Mouse (Mus musculus) hindbrain, postnatal 0 days (tissue): ENCODE results near the gene Gm13696. TPM values are rescaled to one million over a fixed set of nuclear protein-coding genes. Genes with fewer than 3 reads are reported as not detected.
"Not testable (repeated sequence)": the region's sequence is repeated elsewhere in the genome, so short reads cannot be mapped to it uniquely, and the experiment has no call there.

Experiments
- ATAC-seq: fragments of 200-750 bp; cut with Nextera tagmentation; 2 replicates; pipeline ENCODE4 v1.8.0; 2017; ENCODE audit warnings: mild to moderate bottlenecking, moderate TSS enrichment, moderate library complexity
- DNase-seq: peaks from one replicate; pipeline ENCODE4 v3.0.0-alpha.2; 2015; ENCODE audit warnings: low spot score
- H3K27ac ChIP-seq: fragments of 300-500 bp; sonication (generic); 2 replicates; pipeline ENCODE4 v1.5.1; 2014; ENCODE audit warnings: mild to moderate bottlenecking
- H3K27me3 ChIP-seq: fragments of 300-500 bp; sonication (generic); 2 replicates; pipeline ENCODE4 v1.6.1; 2014; ENCODE audit warnings: low read length, mixed read lengths; ENCODE audit not compliant: insufficient read depth
- H3K36me3 ChIP-seq: fragments of 300-500 bp; sonication (generic); 2 replicates; pipeline ENCODE4 v1.6.1; 2014; ENCODE audit warnings: low read length, mixed read lengths; ENCODE audit not compliant: insufficient read depth
- H3K4me1 ChIP-seq: fragments of 300-500 bp; sonication (generic); 2 replicates; pipeline ENCODE4 v1.6.1; 2014; ENCODE audit warnings: antibody characterized with exemption, low read length, mixed read lengths; ENCODE audit not compliant: insufficient read depth
- H3K4me2 ChIP-seq: fragments of 300-500 bp; sonication (generic); 2 replicates; pipeline ENCODE4 v1.6.1; 2014; ENCODE audit warnings: low read depth, mild to moderate bottlenecking, low read length, moderate library complexity, mixed read lengths
- H3K4me3 ChIP-seq: fragments of 300-500 bp; sonication (generic); 2 replicates; pipeline ENCODE4 v1.5.1; 2014; ENCODE audit warnings: low read length
- H3K9ac ChIP-seq: fragments of 300-500 bp; sonication (generic); replicated peaks from 2 replicates; pipeline ENCODE4 v1.6.1; 2014; ENCODE audit warnings: mild to moderate bottlenecking, low read length, moderate library complexity, mixed read lengths
- H3K9me3 ChIP-seq: fragments of 300-500 bp; sonication (generic); 2 replicates; pipeline ENCODE4 v1.6.1; 2016; ENCODE audit warnings: low read length, mixed read lengths
- CTCF ChIP-seq: IDR thresholded peaks from 2 replicates; pipeline ENCODE4 v1.5.1; 2016; ENCODE audit warnings: antibody characterized with exemption, control low read depth, low read depth
- WGBS: fragments of 180-500 bp; shearing (Covaris S2); extraction: QIAGEN DNeasy Blood & Tissue Kit; methylation state at CpG from one replicate; pipeline ENCODE4 v1.1.7; 2014; 5-methylcytosine and 5-hydroxymethylcytosine counted together
- polyA plus RNA-seq: library from polyadenylated mRNA; unstranded; fragments of >200 nt; fragmentation: Nextera tagmentation; extraction: Ambion mirVana; gene quantifications from 2 replicates; pipeline ENCODE4 v1.2.1, GENCODE M21; 2015
- total RNA-seq: library from RNA; depleted of rRNA; stranded (reverse); fragments of >200 nt; gene quantifications from 2 replicates; pipeline ENCODE4 v1.2.3, GENCODE M21; 2014

Gene Gm13696
- total and polyA plus RNA-seq, 2 experiments from 2014 or later, result not detected

- not testable (repeated sequence) for DNase-seq, H3K9ac ChIP-seq, ATAC-seq, H3K4me2 ChIP-seq, H3K4me1 ChIP-seq, H3K9me3 ChIP-seq, H3K27ac ChIP-seq, H3K4me3 ChIP-seq, H3K27me3 ChIP-seq, H3K36me3 ChIP-seq
- no CpG with 5 or more reads among the region's 6 CpGs for WGBS
Observed at GRCm38 (mm10) chr2:83984443-83984842, 11.5 kb downstream of the Gm13696 start, which contains the start of gene Gm13697. Gene Gm13697, plus strand, starts transcription at chr2:83984743.

GRCm38 (mm10) chr2:83990253-83990652 lies 17.3 kb downstream of the Gm13696 start, which contains the start of gene Gm13691:
Gene Gm13691, plus strand, starts transcription at chr2:83990553.
- H3K36me3 ChIP-seq, H3K27me3 ChIP-seq, H3K27ac ChIP-seq, H3K4me1 ChIP-seq, H3K4me3 ChIP-seq, H3K9ac ChIP-seq, H3K4me2 ChIP-seq, H3K9me3 ChIP-seq, DNase-seq, ATAC-seq: not testable (repeated sequence)
- WGBS, result no CpG with 5 or more reads among the region's 6 CpGs

GRCm38 (mm10) chr2:83993639-83994255 lies 20.8 kb downstream of the Gm13696 start:
- H3K4me3 ChIP-seq, DNase-seq, H3K4me2 ChIP-seq, H3K9me3 ChIP-seq, H3K36me3 ChIP-seq, H3K27me3 ChIP-seq, H3K4me1 ChIP-seq, H3K27ac ChIP-seq, H3K9ac ChIP-seq, ATAC-seq: not testable (repeated sequence)
- 66% methylated on average over 7 of the region's 9 CpGs for WGBS

GRCm38 (mm10) chr2:83994526-83994925 lies 21.6 kb downstream of the Gm13696 start:
- not testable (repeated sequence) for H3K4me2 ChIP-seq, H3K9ac ChIP-seq, H3K4me3 ChIP-seq, DNase-seq, H3K36me3 ChIP-seq, H3K27ac ChIP-seq, H3K27me3 ChIP-seq, H3K9me3 ChIP-seq, ATAC-seq, H3K4me1 ChIP-seq
- no CpG with 5 or more reads among the region's 3 CpGs for WGBS

GRCm38 (mm10) chr2:84008913-84009312 lies 36.0 kb downstream of the Gm13696 start:
- 41% methylated on average over 1 of the region's 1 CpGs for WGBS
- Histone ChIP-seq H3K36me3 (no peaks in the 10 kb centered on the region), H3K9ac (no peak overlapping the region), H3K4me3 (no peak overlapping the region), H3K4me1 (no peaks in the 10 kb centered on the region), H3K4me2 (no peak overlapping the region), H3K27ac (no peak overlapping the region), H3K27me3 (no peaks in the 10 kb centered on the region), H3K9me3 (no peaks in the 10 kb centered on the region)
- TF ChIP-seq CTCF, result no peak
- DNase-seq (peak; percentile 47), ATAC-seq (no peak)

GRCm38 (mm10) chr2:84009818-84010217 lies 36.9 kb downstream of the Gm13696 start:
- Histone ChIP-seq H3K9me3 (no peaks in the 10 kb centered on the region), H3K4me2 (no peak overlapping the region), H3K9ac (no peak overlapping the region), H3K27ac (no peak overlapping the region), H3K4me1 (no peaks in the 10 kb centered on the region), H3K36me3 (no peaks in the 10 kb centered on the region), H3K4me3 (no peak overlapping the region), H3K27me3 (no peaks in the 10 kb centered on the region)
- no peak for TF ChIP-seq CTCF
- DNase-seq (no peak), ATAC-seq (no peak)
- 75% methylated on average over 3 of the region's 3 CpGs for WGBS

- 78% methylated on average over 6 of the region's 6 CpGs for WGBS
- no peak for TF ChIP-seq CTCF
- DNase-seq, result no peak
- no peak for ATAC-seq
- Histone ChIP-seq H3K4me1 (no peaks in the 10 kb centered on the region; the same call in 1 of the 2 replicates), H3K9me3 (no peaks in the 10 kb centered on the region), H3K4me3 (no peak overlapping the region), H3K36me3 (no peaks in the 10 kb centered on the region), H3K27me3 (no peaks in the 10 kb centered on the region), H3K27ac (no peak overlapping the region), H3K9ac (no peak overlapping the region), H3K4me2 (no peak overlapping the region)
Observed at GRCm38 (mm10) chr2:84014572-84014971, 41.6 kb downstream of the Gm13696 start.

GRCm38 (mm10) chr2:84016291-84016690 lies 43.4 kb downstream of the Gm13696 start:
- DNase-seq, H3K4me1 ChIP-seq, H3K27me3 ChIP-seq, H3K27ac ChIP-seq, H3K36me3 ChIP-seq, H3K9ac ChIP-seq, H3K4me2 ChIP-seq, ATAC-seq, H3K9me3 ChIP-seq, H3K4me3 ChIP-seq: not testable (repeated sequence)
- WGBS, result 74% methylated on average over 5 of the region's 5 CpGs
